Mouse (Mus musculus): ENCODE results near the gene Diexf. TPM values are rescaled to one million over a fixed set of nuclear protein-coding genes. Genes with fewer than 3 reads are reported as not detected.

Diexf gene
- polyA plus RNA-seq, 2 experiments, result 8.9 to 33.4 TPM

DNA sequence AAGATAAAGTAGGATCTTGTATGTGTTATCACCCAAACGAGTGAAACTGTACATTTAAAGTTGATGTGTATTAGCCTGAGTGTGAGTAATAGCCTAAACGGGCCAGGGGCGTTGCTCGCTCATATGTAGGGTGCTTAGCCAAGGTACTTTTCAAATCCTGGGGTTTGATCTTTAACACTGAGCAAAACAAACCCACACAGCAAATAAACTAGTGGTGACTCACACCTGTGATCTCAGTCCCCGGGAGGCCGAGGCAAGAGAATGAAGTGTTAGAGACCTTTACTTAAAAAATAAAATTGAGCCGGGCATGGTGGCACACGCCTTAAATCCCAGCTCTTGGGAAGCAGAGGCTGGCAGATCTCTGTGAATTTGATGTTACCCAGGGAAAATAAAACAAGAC lies 767 bp upstream of the Diexf start:
- WGBS, result 66% methylated on average over 8 of the region's 8 CpGs
- H3K36me3 ChIP-seq (ENCODE audit: control insufficient read depth, insufficient read depth, low read length), result peaks cover 20% of the 10 kb centered on the region
- ATAC-seq (ENCODE audit: low FRiP score, low read depth) (no peak), DNase-seq (ENCODE audit: low spot score) (no peak)
- H3K4me3 ChIP-seq (replicated peaks; ENCODE audit: low read length), result no peak overlapping the region
- H3K4me2 ChIP-seq (replicated peaks; ENCODE audit: low read depth, low read length, severe bottlenecking), result peak overlapping the region; percentile 66; the same call in 1 of the 2 replicates
- H3K27me3 ChIP-seq (ENCODE audit: control insufficient read depth, insufficient read depth, low read length), result no peaks in the 10 kb centered on the region
- no peaks in the 10 kb centered on the region for H3K9me3 ChIP-seq (ENCODE audit: control insufficient read depth, low read length)
- no peak overlapping the region for H3K27ac ChIP-seq (replicated peaks; ENCODE audit: low read depth, low read length)
- H3K9ac ChIP-seq (ENCODE audit: low read depth, low read length, severe bottlenecking), result no peak overlapping the region
- H3K4me1 ChIP-seq (ENCODE audit: control insufficient read depth, insufficient read depth, low read length), result peaks cover 5% of the 10 kb centered on the region; the same call in 1 of the 2 replicates
- no peak for TF ChIP-seq POLR2A (IDR thresholded peaks at IDR 0.05; ENCODE audit: borderline replicate concordance, extremely low read depth, insufficient read depth, insufficient read length)

DNA sequence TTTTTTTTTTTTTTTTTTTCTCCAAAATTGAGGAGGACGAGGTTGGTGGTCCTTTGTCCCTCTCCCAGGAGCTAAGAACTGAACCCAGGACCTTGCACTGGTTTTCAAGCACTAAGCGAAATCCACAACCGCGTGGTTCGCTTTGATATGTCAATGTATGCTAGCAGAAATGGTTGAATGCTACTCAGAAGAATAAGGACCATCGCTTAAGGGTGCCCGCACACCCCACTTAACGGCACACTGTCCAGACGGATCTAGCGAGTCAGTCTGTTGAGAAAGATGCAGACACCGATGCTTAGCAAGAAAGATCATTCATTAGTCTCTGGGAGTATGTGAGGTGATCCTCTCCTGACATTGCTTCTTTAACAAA lies 369 bp upstream of the Diexf start:
- Histone ChIP-seq H3K9ac (ENCODE audit: low read depth, low read length, severe bottlenecking) (0 out of 2 replicates have a peak overlapping the region, but pooled peaks have one; percentile 31), H3K9me3 (ENCODE audit: control insufficient read depth, low read length) (no peaks in the 10 kb centered on the region), H3K36me3 (ENCODE audit: control insufficient read depth, insufficient read depth, low read length) (peaks cover 20% of the 10 kb centered on the region), H3K27ac (replicated peaks; ENCODE audit: low read depth, low read length) (no peak overlapping the region), H3K27me3 (ENCODE audit: control insufficient read depth, insufficient read depth, low read length) (no peaks in the 10 kb centered on the region), H3K4me3 (replicated peaks; ENCODE audit: low read length) (peak overlapping the region; percentile 98), H3K4me1 (ENCODE audit: control insufficient read depth, insufficient read depth, low read length) (peaks cover 5% of the 10 kb centered on the region; the same call in 1 of the 2 replicates), H3K4me2 (replicated peaks; ENCODE audit: low read depth, low read length, severe bottlenecking) (peak overlapping the region; percentile 66)
- no peak for TF ChIP-seq POLR2A (IDR thresholded peaks at IDR 0.05; ENCODE audit: borderline replicate concordance, extremely low read depth, insufficient read depth, insufficient read length)
- DNase-seq (ENCODE audit: low spot score) (no peak), ATAC-seq (ENCODE audit: low FRiP score, low read depth) (peak; percentile 29; the same call in 1 of the 2 replicates)
- WGBS, result 30% methylated on average over 11 of the region's 11 CpGs

DNA sequence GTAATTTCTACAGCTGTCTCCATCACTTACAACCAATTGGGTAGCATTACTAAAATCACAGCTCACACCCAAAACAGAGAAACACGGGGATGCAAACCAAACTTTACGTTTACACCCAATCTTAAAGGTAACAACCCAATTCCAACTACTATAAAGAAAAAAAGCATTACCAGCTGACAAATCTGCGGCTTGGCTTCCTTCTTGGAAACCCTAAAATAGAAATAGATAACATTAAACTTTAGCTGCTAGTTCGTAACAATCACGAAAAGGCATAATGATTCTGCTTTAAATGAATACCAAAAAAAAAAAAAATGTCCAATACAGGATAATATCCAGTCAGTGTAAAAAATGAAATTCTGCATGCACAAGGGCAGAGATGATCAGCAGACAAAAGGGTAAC lies 751 bp downstream of the Diexf start:
- H3K9me3 ChIP-seq (ENCODE audit: control insufficient read depth, low read length), result no peaks in the 10 kb centered on the region
- H3K4me2 ChIP-seq (replicated peaks; ENCODE audit: low read depth, low read length, severe bottlenecking), result peak overlapping the region; percentile 66
- no peak for DNase-seq (ENCODE audit: low spot score)
- ATAC-seq (ENCODE audit: low FRiP score, low read depth), result no peak
- no peak for TF ChIP-seq POLR2A (IDR thresholded peaks at IDR 0.05; ENCODE audit: borderline replicate concordance, extremely low read depth, insufficient read depth, insufficient read length)
- peaks cover 5% of the 10 kb centered on the region; the same call in 1 of the 2 replicates for H3K4me1 ChIP-seq (ENCODE audit: control insufficient read depth, insufficient read depth, low read length)
- peaks cover 28% of the 10 kb centered on the region for H3K36me3 ChIP-seq (ENCODE audit: control insufficient read depth, insufficient read depth, low read length)
- H3K4me3 ChIP-seq (replicated peaks; ENCODE audit: low read length), result peak overlapping the region; percentile 98
- H3K27ac ChIP-seq (replicated peaks; ENCODE audit: low read depth, low read length), result no peak overlapping the region
- WGBS, result 24% methylated on average over 5 of the region's 5 CpGs
- peak overlapping the region; percentile 82 for H3K9ac ChIP-seq (ENCODE audit: low read depth, low read length, severe bottlenecking)
- H3K27me3 ChIP-seq (ENCODE audit: control insufficient read depth, insufficient read depth, low read length), result no peaks in the 10 kb centered on the region

DNA sequence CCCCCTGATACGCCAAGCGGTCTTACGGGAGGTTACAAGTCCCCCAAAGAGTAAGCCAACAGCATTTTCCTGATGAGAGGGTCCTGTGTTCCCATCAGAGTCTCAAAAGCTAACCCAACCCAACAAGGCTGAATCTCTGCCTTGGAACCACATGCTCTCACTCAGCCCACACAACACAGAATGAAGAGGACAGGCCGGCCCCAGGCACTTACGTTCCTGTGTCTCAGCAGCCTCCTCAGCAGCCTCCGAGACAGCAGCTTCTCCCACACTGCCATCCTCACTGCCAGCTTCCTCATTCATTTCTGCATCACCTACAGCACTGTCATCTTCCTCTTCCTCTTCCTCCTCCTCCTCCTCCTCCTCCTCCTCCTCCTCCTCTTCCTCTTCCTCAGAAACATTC lies 2.0 kb downstream of the Diexf start:
- Histone ChIP-seq H3K4me1 (ENCODE audit: control insufficient read depth, insufficient read depth, low read length) (peaks cover 5% of the 10 kb centered on the region; the same call in 1 of the 2 replicates), H3K4me2 (replicated peaks; ENCODE audit: low read depth, low read length, severe bottlenecking) (no peak overlapping the region), H3K27ac (replicated peaks; ENCODE audit: low read depth, low read length) (no peak overlapping the region), H3K36me3 (ENCODE audit: control insufficient read depth, insufficient read depth, low read length) (peaks cover 39% of the 10 kb centered on the region), H3K4me3 (replicated peaks; ENCODE audit: low read length) (no peak overlapping the region), H3K9ac (ENCODE audit: low read depth, low read length, severe bottlenecking) (no peak overlapping the region), H3K9me3 (ENCODE audit: control insufficient read depth, low read length) (no peaks in the 10 kb centered on the region), H3K27me3 (ENCODE audit: control insufficient read depth, insufficient read depth, low read length) (no peaks in the 10 kb centered on the region)
- WGBS, result 97% methylated on average over 6 of the region's 6 CpGs
- ATAC-seq (ENCODE audit: low FRiP score, low read depth) (no peak), DNase-seq (ENCODE audit: low spot score) (no peak)
- no peak for TF ChIP-seq POLR2A (IDR thresholded peaks at IDR 0.05; ENCODE audit: borderline replicate concordance, extremely low read depth, insufficient read depth, insufficient read length)

DNA sequence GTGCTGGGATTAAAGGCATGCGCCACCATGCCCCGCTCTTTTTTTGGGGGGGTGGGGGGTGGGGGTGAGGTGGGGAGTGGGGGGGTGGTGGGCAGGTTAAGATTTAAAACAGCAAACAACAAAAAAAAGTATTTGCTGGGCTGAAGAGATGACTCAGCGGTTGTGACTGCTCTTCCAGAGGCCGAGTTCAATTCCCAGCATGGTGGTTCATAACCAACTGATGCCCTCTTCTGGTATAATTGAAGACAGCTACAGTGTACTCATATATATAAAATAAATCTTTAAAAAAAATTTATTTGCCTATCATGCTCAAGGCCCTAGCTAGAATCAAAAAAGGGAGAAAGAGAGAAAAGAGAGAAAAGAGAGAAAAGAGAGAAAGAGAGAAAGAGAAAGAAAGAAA lies 4.2 kb downstream of the Diexf start:
- H3K9me3 ChIP-seq (ENCODE audit: control insufficient read depth, low read length), result no peaks in the 10 kb centered on the region
- no peak overlapping the region for H3K4me2 ChIP-seq (replicated peaks; ENCODE audit: low read depth, low read length, severe bottlenecking)
- DNase-seq (ENCODE audit: low spot score), result peak; percentile 34
- no peak for TF ChIP-seq POLR2A (IDR thresholded peaks at IDR 0.05; ENCODE audit: borderline replicate concordance, extremely low read depth, insufficient read depth, insufficient read length)
- H3K4me3 ChIP-seq (replicated peaks; ENCODE audit: low read length), result no peak overlapping the region
- no peak for ATAC-seq (ENCODE audit: low FRiP score, low read depth)
- no peak overlapping the region for H3K9ac ChIP-seq (ENCODE audit: low read depth, low read length, severe bottlenecking)
- H3K27me3 ChIP-seq (ENCODE audit: control insufficient read depth, insufficient read depth, low read length), result no peaks in the 10 kb centered on the region
- H3K36me3 ChIP-seq (ENCODE audit: control insufficient read depth, insufficient read depth, low read length), result peaks cover 61% of the 10 kb centered on the region
- no peak overlapping the region for H3K27ac ChIP-seq (replicated peaks; ENCODE audit: low read depth, low read length)
- 79% methylated on average over 4 of the region's 4 CpGs for WGBS
- H3K4me1 ChIP-seq (ENCODE audit: control insufficient read depth, insufficient read depth, low read length), result peaks cover 5% of the 10 kb centered on the region; the same call in 1 of the 2 replicates

DNA sequence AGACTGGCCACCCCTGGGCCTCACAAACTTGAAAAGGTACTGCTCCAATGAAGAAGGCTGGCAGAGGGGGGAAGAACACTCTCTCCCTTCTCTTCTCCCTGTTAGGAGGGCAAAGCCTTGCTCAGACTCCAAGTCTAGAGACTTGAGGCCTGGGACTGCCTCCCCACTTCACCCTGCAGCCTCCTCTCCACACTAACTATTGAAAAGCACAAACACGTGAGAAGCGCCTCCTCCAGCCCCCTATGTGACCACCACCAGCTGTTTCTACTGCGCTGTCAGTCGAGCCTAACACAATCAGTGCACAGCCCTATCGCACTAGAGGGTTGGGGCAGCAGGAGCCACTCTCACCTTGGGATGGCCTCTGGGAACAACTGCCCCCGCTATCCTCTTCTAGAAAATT lies 6.8 kb downstream of the Diexf start:
- Histone ChIP-seq H3K9me3 (ENCODE audit: control insufficient read depth, low read length) (no peaks in the 10 kb centered on the region), H3K36me3 (ENCODE audit: control insufficient read depth, insufficient read depth, low read length) (peaks cover 85% of the 10 kb centered on the region), H3K4me3 (replicated peaks; ENCODE audit: low read length) (no peak overlapping the region), H3K27me3 (ENCODE audit: control insufficient read depth, insufficient read depth, low read length) (no peaks in the 10 kb centered on the region), H3K4me2 (replicated peaks; ENCODE audit: low read depth, low read length, severe bottlenecking) (no peak overlapping the region), H3K9ac (ENCODE audit: low read depth, low read length, severe bottlenecking) (no peak overlapping the region), H3K4me1 (ENCODE audit: control insufficient read depth, insufficient read depth, low read length) (no peaks in the 10 kb centered on the region), H3K27ac (replicated peaks; ENCODE audit: low read depth, low read length) (no peak overlapping the region)
- TF ChIP-seq POLR2A (IDR thresholded peaks at IDR 0.05; ENCODE audit: borderline replicate concordance, extremely low read depth, insufficient read depth, insufficient read length), result no peak
- DNase-seq (ENCODE audit: low spot score) (no peak), ATAC-seq (ENCODE audit: low FRiP score, low read depth) (no peak)
- 93% methylated on average over 6 of the region's 6 CpGs for WGBS

All from limb, embryonic 14.5 days (tissue).